Mouse (Mus musculus) urinary bladder, adult 2 months (tissue): ENCODE measurements around the gene Tmem159. TPM values are rescaled to one million over a fixed set of nuclear protein-coding genes. Genes with fewer than 3 reads are reported as not detected.

ENCODE experiments used
- DNase-seq: peaks from one replicate; pipeline ENCODE4 v3.0.0; 2022; ENCODE audit warnings: low spot score
- polyA plus RNA-seq: library from polyadenylated mRNA; depleted of rRNA; stranded (reverse); fragments of >200 nt; gene quantifications from 2 replicates; pipeline ENCODE4 v1.2.3, GENCODE M21; 2012; rRNA removed

The Tmem159 gene
- polyA plus RNA-seq, 1 experiment, result 97.7 TPM

- DNase-seq, result no peak
These were observed 40.6 kb downstream of the Tmem159 start for GRCm38 (mm10) chr7:120142743-120143142.

- no peak for DNase-seq
These were observed 43.0 kb downstream of the Tmem159 start, which contains the start of gene Zp2 for GRCm38 (mm10) chr7:120145191-120145590. TSS of gene Zp2 (minus strand) at chr7:120145291.

GRCm38 (mm10) chr7:120150257-120150656, 48.1 kb downstream of the Tmem159 start:
- no peak for DNase-seq

- no peak for DNase-seq
These were observed 48.7 kb downstream of the Tmem159 start for GRCm38 (mm10) chr7:120150898-120151297.

GRCm38 (mm10) chr7:120156841-120157409, 54.8 kb downstream of the Tmem159 start:
- DNase-seq, result no peak

GRCm38 (mm10) chr7:120157575-120158061, 55.5 kb downstream of the Tmem159 start:
- DNase-seq, result no peak

- no peak for DNase-seq
These were observed 56.0 kb downstream of the Tmem159 start for GRCm38 (mm10) chr7:120158121-120158613.

GRCm38 (mm10) chr7:120163581-120164251, 61.6 kb downstream of the Tmem159 start:
- no peak for DNase-seq

Other genes starting within 250 kb of the Tmem159 start
- 8.3 and 8.9 TPM in 2 replicates for gene Lyrm1, start 206.5 kb upstream of the Tmem159 start, polyA plus RNA-seq
- 10.3 and 11.4 TPM in 2 replicates for gene Dcun1d3, start 206.1 kb upstream of the Tmem159 start, polyA plus RNA-seq
- gene Dnah3, start 7.1 kb upstream of the Tmem159 start, polyA plus RNA-seq, result 0.01 TPM in 2 replicates
- gene Zp2, start 42.9 kb downstream of the Tmem159 start, polyA plus RNA-seq, result not detected in 2 replicates
- not detected in 2 replicates for gene Anks4b, start 71.5 kb downstream of the Tmem159 start, polyA plus RNA-seq
- 1.5 and 1.9 TPM in 2 replicates for gene Crym, start 99.8 kb downstream of the Tmem159 start, polyA plus RNA-seq
- 0.08 TPM in 1 of 2 replicates, not detected in the other for gene Abca14, start 101.6 kb downstream of the Tmem159 start, polyA plus RNA-seq
- not detected in 2 replicates for gene Abca15, start 226.3 kb downstream of the Tmem159 start, polyA plus RNA-seq